Mouse (Mus musculus) liver, embryonic 13.5 days (tissue): ENCODE data around the gene Vim. TPM values are rescaled to one million over a fixed set of nuclear protein-coding genes. Genes with fewer than 3 reads are reported as not detected.
A peak's percentile ranks its signal among the peaks of the same experiment; 100 is the strongest.

ENCODE experiments used
- ATAC-seq: fragments of 200-750 bp; cut with Nextera tagmentation; 2 replicates; pipeline ENCODE4 v1.8.0; 2017; ENCODE audit warnings: low read depth, mild to moderate bottlenecking, moderate number of reproducible peaks, moderate library complexity
- DNase-seq: peaks from one replicate; pipeline ENCODE4 v3.0.0; 2022
- H3K27ac ChIP-seq: fragments of 300-500 bp; sonication (generic); 2 replicates; pipeline ENCODE4 v1.5.1; 2015; ENCODE audit warnings: moderate library complexity, mild to moderate bottlenecking, inconsistent platforms
- H3K27me3 ChIP-seq: fragments of 300-500 bp; sonication (generic); 2 replicates; pipeline ENCODE4 v1.6.1; 2015; ENCODE audit warnings: mild to moderate bottlenecking, inconsistent platforms
- H3K36me3 ChIP-seq: fragments of 300-500 bp; sonication (generic); 2 replicates; pipeline ENCODE4 v1.6.1; 2015; ENCODE audit warnings: mild to moderate bottlenecking, inconsistent platforms
- H3K4me1 ChIP-seq: fragments of 300-500 bp; sonication (generic); replicated peaks from 2 replicates; pipeline ENCODE4 v1.6.1; 2015; ENCODE audit warnings: inconsistent platforms
- H3K4me2 ChIP-seq: fragments of 300-500 bp; sonication (generic); 2 replicates; pipeline ENCODE4 v1.6.1; 2015; ENCODE audit warnings: inconsistent platforms, mild to moderate bottlenecking, moderate library complexity
- H3K4me3 ChIP-seq: fragments of 300-500 bp; sonication (generic); replicated peaks from 2 replicates; pipeline ENCODE4 v1.5.1; 2015; ENCODE audit warnings: mild to moderate bottlenecking, inconsistent platforms
- H3K9ac ChIP-seq: fragments of 300-500 bp; sonication (generic); 2 replicates; pipeline ENCODE4 v1.6.1; 2015; ENCODE audit warnings: mild to moderate bottlenecking, inconsistent platforms
- H3K9me3 ChIP-seq: fragments of 300-500 bp; sonication (generic); replicated peaks from 2 replicates; pipeline ENCODE4 v1.6.1; 2016; ENCODE audit warnings: inconsistent platforms
- WGBS: fragments of 180-500 bp; shearing (Covaris S2); methylation state at CpG from one replicate; pipeline ENCODE4 v1.1.7; 2015; ENCODE audit not compliant: insufficient replicate concordance; 5-methylcytosine and 5-hydroxymethylcytosine counted together
- polyA plus RNA-seq: library from polyadenylated mRNA; unstranded; fragments of >200 nt; fragmentation: Nextera tagmentation; extraction: Ambion mirVana; gene quantifications from 2 replicates; pipeline ENCODE4 v1.2.1, GENCODE M21; 2015

Gene Vim
- 95.1 and 97.9 TPM in 2 replicates for polyA plus RNA-seq

GRCm38 (mm10) chr2:13573408-13574065, at the start of gene Vim:
TSS of gene Vim (plus strand) at chr2:13573927.
- peak; percentile 48 for DNase-seq
- peak within 1 kb of the TSS; percentile 58 for H3K27ac ChIP-seq
- H3K36me3 ChIP-seq = no peaks in the 10 kb centered on the region
- WGBS = 0% methylated on average over 26 of the region's 26 CpGs
- H3K4me2 ChIP-seq = peak within 1 kb of the TSS; percentile 66
- peaks cover 63% of the 10 kb centered on the region for H3K27me3 ChIP-seq
- peaks cover 31% of the 10 kb centered on the region for H3K4me1 ChIP-seq
- ATAC-seq = peak; percentile 74
- H3K9me3 ChIP-seq = no peaks in the 10 kb centered on the region
- H3K4me3 ChIP-seq = peak within 1 kb of the TSS; percentile 60
- H3K9ac ChIP-seq = peak within 1 kb of the TSS; percentile 67

GRCm38 (mm10) chr2:13526205-13526604, 47.5 kb upstream of the Vim start:
- H3K9ac ChIP-seq = no peak overlapping the region
- ATAC-seq (no peak), DNase-seq (no peak)
- H3K4me3 ChIP-seq = no peak overlapping the region
- H3K4me1 ChIP-seq = peaks cover 60% of the 10 kb centered on the region
- H3K9me3 ChIP-seq = no peaks in the 10 kb centered on the region
- WGBS = 73% methylated on average over 2 of the region's 2 CpGs
- no peak overlapping the region for H3K4me2 ChIP-seq
- no peaks in the 10 kb centered on the region for H3K36me3 ChIP-seq
- no peak overlapping the region for H3K27ac ChIP-seq
- H3K27me3 ChIP-seq = no peaks in the 10 kb centered on the region

GRCm38 (mm10) chr2:13527125-13527524, 46.6 kb upstream of the Vim start:
- H3K4me1 ChIP-seq = peaks cover 58% of the 10 kb centered on the region
- DNase-seq (no peak), ATAC-seq (no peak)
- no peak overlapping the region for H3K4me2 ChIP-seq
- no peaks in the 10 kb centered on the region for H3K27me3 ChIP-seq
- H3K36me3 ChIP-seq = no peaks in the 10 kb centered on the region
- no peaks in the 10 kb centered on the region for H3K9me3 ChIP-seq
- no peak overlapping the region for H3K9ac ChIP-seq
- H3K27ac ChIP-seq = no peak overlapping the region
- WGBS = 48% methylated on average over 2 of the region's 2 CpGs
- no peak overlapping the region for H3K4me3 ChIP-seq

GRCm38 (mm10) chr2:13527531-13527930, 46.2 kb upstream of the Vim start:
- Histone ChIP-seq H3K27me3 (no peaks in the 10 kb centered on the region), H3K4me1 (peaks cover 55% of the 10 kb centered on the region), H3K36me3 (no peaks in the 10 kb centered on the region), H3K27ac (no peak overlapping the region), H3K9me3 (no peaks in the 10 kb centered on the region), H3K4me3 (no peak overlapping the region), H3K9ac (no peak overlapping the region), H3K4me2 (no peak overlapping the region)
- DNase-seq (no peak), ATAC-seq (no peak)
- 58% methylated on average over 4 of the region's 4 CpGs for WGBS

GRCm38 (mm10) chr2:13529253-13529933, 44.3 kb upstream of the Vim start:
- H3K4me3 ChIP-seq = no peak overlapping the region
- no peak for DNase-seq
- no peaks in the 10 kb centered on the region for H3K9me3 ChIP-seq
- no peaks in the 10 kb centered on the region for H3K27me3 ChIP-seq
- H3K9ac ChIP-seq = no peak overlapping the region
- no peak overlapping the region for H3K27ac ChIP-seq
- H3K4me1 ChIP-seq = peaks cover 42% of the 10 kb centered on the region
- H3K4me2 ChIP-seq = no peak overlapping the region
- peak; percentile 77 for ATAC-seq
- no peaks in the 10 kb centered on the region for H3K36me3 ChIP-seq
- 48% methylated on average over 3 of the region's 3 CpGs for WGBS

- DNase-seq (no peak), ATAC-seq (no peak)
- Histone ChIP-seq H3K4me1 (peaks cover 38% of the 10 kb centered on the region), H3K9ac (no peak overlapping the region), H3K27me3 (no peaks in the 10 kb centered on the region), H3K27ac (no peak overlapping the region), H3K4me2 (no peak overlapping the region), H3K4me3 (no peak overlapping the region), H3K36me3 (no peaks in the 10 kb centered on the region), H3K9me3 (no peaks in the 10 kb centered on the region)
- WGBS = 69% methylated on average over 6 of the region's 6 CpGs
Observed at GRCm38 (mm10) chr2:13530639-13531038, 43.1 kb upstream of the Vim start.

- H3K4me2 ChIP-seq = no peak overlapping the region
- peaks cover 39% of the 10 kb centered on the region for H3K4me1 ChIP-seq
- no peaks in the 10 kb centered on the region for H3K27me3 ChIP-seq
- no peaks in the 10 kb centered on the region for H3K36me3 ChIP-seq
- DNase-seq = no peak
- ATAC-seq = no peak
- no peak overlapping the region for H3K9ac ChIP-seq
- no peak overlapping the region for H3K27ac ChIP-seq
- H3K4me3 ChIP-seq = no peak overlapping the region
- no peaks in the 10 kb centered on the region for H3K9me3 ChIP-seq
Observed at GRCm38 (mm10) chr2:13536747-13537146, 37.0 kb upstream of the Vim start.

GRCm38 (mm10) chr2:13537733-13538132, 36.0 kb upstream of the Vim start:
- peak; percentile 28 for DNase-seq
- Histone ChIP-seq H3K27me3 (no peaks in the 10 kb centered on the region), H3K4me1 (peaks cover 44% of the 10 kb centered on the region), H3K36me3 (no peaks in the 10 kb centered on the region), H3K27ac (0 out of 2 replicates have a peak overlapping the region, but pooled peaks have one; percentile 7), H3K4me2 (no peak overlapping the region), H3K9ac (no peak overlapping the region), H3K9me3 (no peaks in the 10 kb centered on the region), H3K4me3 (no peak overlapping the region)
- 23% methylated on average over 2 of the region's 2 CpGs for WGBS
- ATAC-seq = peak; percentile 68

- Histone ChIP-seq H3K9me3 (no peaks in the 10 kb centered on the region), H3K4me2 (no peak overlapping the region), H3K9ac (0 out of 2 replicates have a peak overlapping the region, but pooled peaks have one; percentile 37), H3K27ac (0 out of 2 replicates have a peak overlapping the region, but pooled peaks have one; percentile 7), H3K27me3 (no peaks in the 10 kb centered on the region), H3K4me3 (no peak overlapping the region), H3K36me3 (no peaks in the 10 kb centered on the region), H3K4me1 (peaks cover 49% of the 10 kb centered on the region)
- WGBS = 67% methylated on average over 2 of the region's 2 CpGs
- no peak for DNase-seq
- peak; percentile 23; the same call in 1 of the 2 replicates for ATAC-seq
Observed at GRCm38 (mm10) chr2:13538258-13538657, 35.5 kb upstream of the Vim start.

- DNase-seq (no peak), ATAC-seq (peak; percentile 64)
- Histone ChIP-seq H3K27me3 (no peaks in the 10 kb centered on the region), H3K4me1 (peaks cover 50% of the 10 kb centered on the region), H3K9ac (peak overlapping the region; percentile 47), H3K9me3 (no peaks in the 10 kb centered on the region), H3K4me3 (no peak overlapping the region), H3K4me2 (peak overlapping the region; percentile 41), H3K36me3 (no peaks in the 10 kb centered on the region), H3K27ac (peak overlapping the region; percentile 58)
- 22% methylated on average over 6 of the region's 6 CpGs for WGBS
Observed at GRCm38 (mm10) chr2:13538704-13539377, 34.9 kb upstream of the Vim start.

- no peak for ATAC-seq
- no peak for DNase-seq
- peaks cover 55% of the 10 kb centered on the region for H3K4me1 ChIP-seq
- H3K27ac ChIP-seq = no peak overlapping the region
- H3K9me3 ChIP-seq = no peaks in the 10 kb centered on the region
- no peak overlapping the region for H3K9ac ChIP-seq
- no peaks in the 10 kb centered on the region for H3K27me3 ChIP-seq
- 39% methylated on average over 1 of the region's 1 CpGs for WGBS
- no peaks in the 10 kb centered on the region for H3K36me3 ChIP-seq
- H3K4me3 ChIP-seq = no peak overlapping the region
- no peak overlapping the region for H3K4me2 ChIP-seq
Observed at GRCm38 (mm10) chr2:13539860-13540259, 33.9 kb upstream of the Vim start.
